Mouse (Mus musculus) natural killer cell, adult 2 months (primary cell): ENCODE measurements around the gene Bpgm.
A peak's percentile ranks its signal among the peaks of the same experiment; 100 is the strongest.

ENCODE experiments used
- DNase-seq, 2 experiments: peaks; one replicate each; pipeline ENCODE4 v3.0.0; 2022; ENCODE audit warnings: low spot score in 2 of 2

Gene Bpgm

GRCm38 (mm10) chr6:34475974-34476794 lies at the start of gene Bpgm:
TSS of gene Bpgm (plus strand) at chr6:34476207.
- DNase-seq: peak; percentile 98 to 99

- no peak for DNase-seq
Measured at GRCm38 (mm10) chr6:34439006-34439405, 37.0 kb upstream of the Bpgm start.

- no peak for DNase-seq
Measured at GRCm38 (mm10) chr6:34441556-34442257, 34.3 kb upstream of the Bpgm start.

- no peak for DNase-seq
Measured at GRCm38 (mm10) chr6:34443791-34444190, 32.2 kb upstream of the Bpgm start.

GRCm38 (mm10) chr6:34447961-34448360 lies 28.0 kb upstream of the Bpgm start:
- peak; percentile 16 to 58 for DNase-seq

GRCm38 (mm10) chr6:34448696-34449095 lies 27.3 kb upstream of the Bpgm start:
- DNase-seq: no peak

- no peak for DNase-seq
Measured at GRCm38 (mm10) chr6:34452963-34453770, 22.8 kb upstream of the Bpgm start.

- no peak for DNase-seq
Measured at GRCm38 (mm10) chr6:34459456-34459855, 16.6 kb upstream of the Bpgm start.

- DNase-seq: no peak
Measured at GRCm38 (mm10) chr6:34460651-34461050, 15.4 kb upstream of the Bpgm start.

GRCm38 (mm10) chr6:34463582-34463981 lies 12.4 kb upstream of the Bpgm start:
- no peak for DNase-seq

GRCm38 (mm10) chr6:34471434-34472110 lies 4.4 kb upstream of the Bpgm start:
- no peak for DNase-seq

- no peak for DNase-seq
Measured at GRCm38 (mm10) chr6:34473346-34473745, 2.7 kb upstream of the Bpgm start.

- no peak for DNase-seq
Measured at GRCm38 (mm10) chr6:34474031-34474430, 2.0 kb upstream of the Bpgm start.

GRCm38 (mm10) chr6:34475391-34475790 lies 616 bp upstream of the Bpgm start:
- no peak for DNase-seq

GRCm38 (mm10) chr6:34478036-34478435 lies 2.0 kb downstream of the Bpgm start:
- DNase-seq: no peak

- DNase-seq: no peak
Measured at GRCm38 (mm10) chr6:34478677-34479360, 2.8 kb downstream of the Bpgm start.

- no peak for DNase-seq
Measured at GRCm38 (mm10) chr6:34479531-34479930, 3.5 kb downstream of the Bpgm start.

GRCm38 (mm10) chr6:34480749-34481148 lies 4.7 kb downstream of the Bpgm start:
- no peak for DNase-seq

GRCm38 (mm10) chr6:34481349-34481748 lies 5.3 kb downstream of the Bpgm start:
- DNase-seq: no peak

- no peak for DNase-seq
Measured at GRCm38 (mm10) chr6:34482842-34483241, 6.8 kb downstream of the Bpgm start.

GRCm38 (mm10) chr6:34483390-34483789 lies 7.4 kb downstream of the Bpgm start:
- no peak for DNase-seq
